22 mouse cellular contexts compared by ENCODE assay signal in the genomic region with DNA sequence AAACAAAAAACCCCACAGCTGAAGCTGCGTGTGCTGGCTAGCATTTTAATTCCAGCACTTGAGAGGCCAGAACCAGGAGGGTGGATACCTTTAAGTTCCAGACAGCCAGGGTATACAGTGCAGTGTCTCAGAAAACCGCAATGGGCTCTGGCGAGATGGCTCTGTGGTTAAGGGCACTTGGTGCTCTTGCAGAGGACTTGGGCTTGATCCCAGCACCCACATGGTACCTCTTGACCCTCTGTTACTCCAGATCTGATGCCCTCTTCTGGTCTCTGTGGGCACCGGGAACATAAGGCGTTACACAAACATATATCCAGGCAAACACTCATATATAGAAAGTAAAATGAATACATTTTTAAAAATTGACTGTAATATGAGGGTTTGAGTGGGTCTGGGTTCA. TPM values are rescaled to one million over a fixed set of nuclear protein-coding genes. Genes with fewer than 3 reads are reported as not detected.
A peak's percentile ranks its signal among the peaks of the same experiment; 100 is the strongest.
DNase-seq lines count a peak whose midpoint lies in the region; ATAC-seq and TF ChIP-seq lines count a peak whose summit lies in the region.
"Had no signal": no experiment of that assay in that cellular context is flagged by ENCODE, and none has a peak within 500 bp of the region (broad histone marks: within the 10 kb centered on the region; RNA-seq: fewer than 3 reads in every experiment).

No protein-coding gene starts in this region.

- no peak overlapping the region for H3K4me2 ChIP-seq in forebrain, embryonic 12.5 days
- H3K4me2 ChIP-seq: forebrain, embryonic 15.5 days; hindbrain, embryonic 12.5 days had no signal

- H3K9ac ChIP-seq in forebrain, embryonic 12.5 days: no peak overlapping the region
- H3K9ac ChIP-seq: forebrain, embryonic 15.5 days; hindbrain, embryonic 12.5 days had no signal

- no peak overlapping the region for H3ac ChIP-seq in C2C12 (ENCODE audit: control insufficient read depth, insufficient read length, low read depth)

- no peaks in the 10 kb centered on the region for H3K4me1 ChIP-seq in forebrain, embryonic 12.5 days
- H3K4me1 ChIP-seq: forebrain, embryonic 15.5 days had no signal

- DNase-seq in 3134 (ENCODE audit: extremely low read depth, insufficient read length, low spot score): peak; percentile 69
- peak; percentile 33 for DNase-seq in lung, postnatal 14 days
- DNase-seq in frontal cortex, adult 2 months (ENCODE audit: extremely low spot score in 1 of 2, low spot score in 1 of 2): no peak
- DNase-seq in adrenal gland, postnatal 4 days (ENCODE audit: low spot score in 2 of 2): no peak
- DNase-seq: adrenal gland, postnatal 10 days; B cell, adult 2 months; cerebellum, adult 11-12 months; cerebellum, adult 9-11 months; cerebellum, postnatal 36 days; gastrocnemius, postnatal 10 days; heart, adult 18-20 months; heart, postnatal 10 days; heart, postnatal 4 days had no signal

- no peaks in the 10 kb centered on the region for H3K27me3 ChIP-seq in C2C12 (ENCODE audit: control insufficient read depth, insufficient read depth, insufficient read length)
- no peaks in the 10 kb centered on the region for H3K27me3 ChIP-seq in forebrain, embryonic 12.5 days
- H3K27me3 ChIP-seq: forebrain, embryonic 15.5 days; hindbrain, embryonic 12.5 days; Patski had no signal

- 81% methylated on average over 5 of the region's 5 CpGs for WGBS in forebrain, embryonic 12.5 days

- H3K79me3 ChIP-seq in C2C12 (ENCODE audit: low read depth): no peaks in the 10 kb centered on the region

- no peaks in the 10 kb centered on the region for H3K36me3 ChIP-seq in C2C12 (ENCODE audit: control insufficient read depth, insufficient read depth)
- no peaks in the 10 kb centered on the region for H3K36me3 ChIP-seq in forebrain, embryonic 12.5 days (replicated peaks)
- H3K36me3 ChIP-seq: embryonic facial prominence, embryonic 10.5 days; forebrain, embryonic 15.5 days; heart, embryonic 10.5 days; hindbrain, embryonic 12.5 days had no signal

- H3K9me3 ChIP-seq in forebrain, embryonic 12.5 days: no peaks in the 10 kb centered on the region
- H3K9me3 ChIP-seq: embryonic facial prominence, embryonic 10.5 days; forebrain, embryonic 15.5 days; heart, embryonic 10.5 days; hindbrain, embryonic 12.5 days had no signal

- TF ChIP-seq CTCF in C2C12 (IDR thresholded peaks at IDR 0.05; ENCODE audit: control insufficient read depth, insufficient read depth, insufficient read length): no peak

- H3K4me3 ChIP-seq in C2C12 (ENCODE audit: insufficient read depth, poor library complexity, severe bottlenecking): no peak overlapping the region
- H3K4me3 ChIP-seq in forebrain, embryonic 12.5 days (replicated peaks): no peak overlapping the region
- H3K4me3 ChIP-seq: embryonic facial prominence, embryonic 10.5 days; forebrain, embryonic 15.5 days; heart, embryonic 10.5 days; hindbrain, embryonic 12.5 days had no signal

- no peaks in the 10 kb centered on the region for H3K79me2 ChIP-seq in C2C12 (ENCODE audit: control insufficient read depth, insufficient read depth)

- H3K27ac ChIP-seq in forebrain, embryonic 12.5 days: no peak overlapping the region
- H3K27ac ChIP-seq: embryonic facial prominence, embryonic 10.5 days; forebrain, embryonic 15.5 days; heart, embryonic 10.5 days; hindbrain, embryonic 12.5 days; hindbrain, postnatal 0 days had no signal

- ATAC-seq in megakaryocyte-erythroid progenitor cell, adult 5-6 weeks (replicated peaks; ENCODE audit: low FRiP score, low TSS enrichment, poor library complexity, severe bottlenecking): 0 out of 2 replicates have a peak, but pooled peaks have one; percentile 25
- no peak for ATAC-seq in forebrain, embryonic 12.5 days (ENCODE audit: low FRiP score)
- ATAC-seq: forebrain, embryonic 15.5 days; hindbrain, postnatal 0 days; Patski had no signal

TF ChIP-seq in C2C12, 6 proteins besides CTCF, POLR2A, EP300 and RAD21:
- TF ChIP-seq USF1 (IDR thresholded peaks at IDR 0.05; ENCODE audit: low read depth) (no peak), FOSL1 (IDR thresholded peaks at IDR 0.05; ENCODE audit: insufficient read depth, low read length, poor library complexity, severe bottlenecking) (no peak), MAX (IDR thresholded peaks at IDR 0.05) (peak; percentile 74), MYOG (IDR thresholded peaks at IDR 0.05; ENCODE audit: control insufficient read depth, extremely low read depth, insufficient read length) (no peak), MYOD1 (IDR thresholded peaks at IDR 0.05; ENCODE audit: control insufficient read depth, insufficient read length, low read depth) (no peak)

RNA-seq across cellular contexts. Expression of a gene that starts 9.0 kb away (rescaled TPM):
- polyA plus RNA-seq in C2C12 (2012; fragmentation: generic; extraction: Trizol): 35.0 TPM
- total RNA-seq in megakaryocyte-erythroid progenitor cell, adult 5-6 weeks (2014; fragmentation: Nextera tagmentation): 56.3 and 62.2 TPM in 2 replicates
- 55.2 and 81.3 TPM in 2 replicates for total RNA-seq in megakaryocyte-erythroid progenitor cell, adult 5-6 weeks (2017)
- 78.7 and 81.9 TPM in 2 replicates for polyA plus RNA-seq in frontal cortex, adult 2 months (2012; rRNA removed)
- 73.1 and 82.3 TPM in 2 replicates for polyA plus RNA-seq in forebrain, embryonic 12.5 days (2016; fragmentation: Nextera tagmentation; extraction: Ambion mirVana)
- 100 to 1,000 TPM; 104 to 111 TPM for total RNA-seq in adrenal gland, postnatal 4 days (2021)

RNA-seq across cellular contexts. Expression of a gene that starts 27.5 kb away (rescaled TPM):
- 91.0 TPM for polyA plus RNA-seq in C2C12 (2012; fragmentation: generic; extraction: Trizol)
- 212 and 247 TPM in 2 replicates for total RNA-seq in megakaryocyte-erythroid progenitor cell, adult 5-6 weeks (2014; fragmentation: Nextera tagmentation)
- 262 and 337 TPM in 2 replicates for total RNA-seq in megakaryocyte-erythroid progenitor cell, adult 5-6 weeks (2017)
- 150 and 178 TPM in 2 replicates for polyA plus RNA-seq in frontal cortex, adult 2 months (2012; rRNA removed)
- 734 and 738 TPM in 2 replicates for polyA plus RNA-seq in forebrain, embryonic 12.5 days (2016; fragmentation: Nextera tagmentation; extraction: Ambion mirVana)
- total RNA-seq in adrenal gland, postnatal 4 days (2021): 100 to 1,000 TPM; 395 to 408 TPM

Comparison
In these comparisons a context has a peak if more than half of its experiments do, and no peak if none do; other contexts are left out.
1. DNase-seq: peak in 3134 (single experiment) and lung, postnatal 14 days (single experiment); none in frontal cortex, adult 2 months (0 of 2) and adrenal gland, postnatal 4 days (0 of 2).